Mouse (Mus musculus) E14TG2a.4 (cell line): ENCODE measurements around the gene Asap3.

ENCODE experiments used
- H3K27me3 ChIP-seq: 2 replicates; pipeline ENCODE4 v1.6.1; 2014; ENCODE audit warnings: low read length, control low read depth; ENCODE audit not compliant: insufficient read depth
- H3K36me3 ChIP-seq: 2 replicates; pipeline ENCODE4 v1.6.1; 2014; ENCODE audit warnings: low read length, control low read depth; ENCODE audit not compliant: insufficient read depth
- H3K4me1 ChIP-seq: replicated peaks from 2 replicates; pipeline ENCODE4 v1.6.1; 2014; ENCODE audit warnings: low read depth, low read length, control low read depth
- H3K4me3 ChIP-seq: replicated peaks from 2 replicates; pipeline ENCODE4 v1.5.1; 2014; ENCODE audit warnings: mild to moderate bottlenecking, low read length
- H3K9me3 ChIP-seq: 2 replicates; pipeline ENCODE4 v1.6.1; 2014; ENCODE audit warnings: low read length, control low read depth
- CTCF ChIP-seq: conservative IDR thresholded peaks from 2 replicates; pipeline ENCODE4 v1.5.1; 2014; ENCODE audit warnings: low read length
- NANOG ChIP-seq: IDR thresholded peaks from 2 replicates; pipeline ENCODE4 v1.6.1; 2014; ENCODE audit warnings: borderline replicate concordance, low read length, mixed read lengths
- POU5F1 ChIP-seq: IDR thresholded peaks from 2 replicates; pipeline ENCODE4 v1.6.1; 2014; ENCODE audit warnings: low read length, borderline replicate concordance

Gene Asap3

GRCm38 (mm10) chr4:136290781-136291595 is 84.8 kb downstream of the Asap3 start:
- Histone ChIP-seq H3K36me3 (peaks cover 45% of the 10 kb centered on the region), H3K4me1 (peaks cover 56% of the 10 kb centered on the region), H3K27me3 (peaks cover 25% of the 10 kb centered on the region), H3K9me3 (no peaks in the 10 kb centered on the region; the same call in 1 of the 2 replicates), H3K4me3 (peak overlapping the region; percentile 72)
- no peak for TF ChIP-seq POU5F1
- peak; percentile 13; the same call in 1 of the 2 replicates for TF ChIP-seq NANOG

DNA sequence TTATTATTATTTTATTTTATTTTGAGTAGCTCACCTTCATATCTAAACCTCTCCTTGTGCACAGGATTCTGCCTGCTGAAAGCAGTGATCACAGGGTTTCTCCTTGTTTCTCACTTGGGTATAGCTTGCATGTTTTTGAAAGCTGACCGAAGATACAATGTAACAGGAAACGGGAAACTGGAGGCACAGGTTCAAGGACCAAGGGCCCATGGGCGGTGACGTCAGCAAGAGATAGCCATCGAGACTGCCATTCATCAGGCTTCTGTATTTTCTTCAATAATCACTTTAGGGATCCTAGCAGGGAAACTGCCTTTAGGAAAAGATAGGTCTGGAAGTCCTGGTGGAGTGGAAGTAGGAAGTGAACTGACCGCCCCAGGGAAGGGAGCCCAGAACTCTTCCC is 85.5 kb downstream of the Asap3 start:
- Histone ChIP-seq H3K27me3 (peaks cover 25% of the 10 kb centered on the region), H3K4me1 (peaks cover 49% of the 10 kb centered on the region), H3K4me3 (0 out of 2 replicates have a peak overlapping the region, but pooled peaks have one; percentile 0), H3K9me3 (no peaks in the 10 kb centered on the region; the same call in 1 of the 2 replicates), H3K36me3 (peaks cover 45% of the 10 kb centered on the region)
- TF ChIP-seq CTCF, result no peak
- TF ChIP-seq POU5F1, result no peak
- no peak for TF ChIP-seq NANOG
